Mouse (Mus musculus) megakaryocyte, embryonic 14.5 days (primary cell): Measurements from ENCODE around the gene Dhodh. TPM values are rescaled to one million over a fixed set of nuclear protein-coding genes. Genes with fewer than 3 reads are reported as not detected.

Source experiments
- H3K27me3 ChIP-seq: replicated peaks from 2 replicates; pipeline ENCODE3; 2012; ENCODE audit warnings: inconsistent platforms
- H3K36me3 ChIP-seq: replicated peaks from 2 replicates; pipeline ENCODE3; 2012; ENCODE audit warnings: low read length, inconsistent platforms, mixed read lengths
- H3K4me1 ChIP-seq: 2 replicates; pipeline ENCODE4 v1.6.1; 2012; ENCODE audit warnings: inconsistent platforms
- H3K4me3 ChIP-seq: replicated peaks from 2 replicates; pipeline ENCODE3; 2012; ENCODE audit warnings: moderate library complexity, mild to moderate bottlenecking, inconsistent platforms
- H3K9me3 ChIP-seq: 2 replicates; pipeline ENCODE4 v1.6.1; 2012; ENCODE audit warnings: inconsistent platforms
- FLI1 ChIP-seq: IDR thresholded peaks from 2 replicates; pipeline ENCODE4 v1.6.1; 2012; ENCODE audit warnings: low read length, inconsistent platforms, mixed read lengths
- GATA1 ChIP-seq: IDR thresholded peaks from 3 replicates; pipeline ENCODE4 v1.6.1; 2012; ENCODE audit warnings: mixed read lengths, low read length, inconsistent platforms, borderline replicate concordance
- polyA plus RNA-seq: library from polyadenylated mRNA; stranded (reverse); fragments of >175 nt; gene quantifications from 2 replicates; pipeline ENCODE4 v1.2.3, GENCODE M21; 2012; ENCODE audit warnings: low replicate concordance; ENCODE audit not compliant: insufficient read depth

Dhodh gene
- polyA plus RNA-seq, 1 experiment, result 45.7 TPM

GRCm38 (mm10) chr8:109615569-109615968, 7.1 kb upstream of the Dhodh start:
- H3K9me3 ChIP-seq, result peaks cover 32% of the 10 kb centered on the region
- H3K4me3 ChIP-seq, result no peak overlapping the region
- H3K36me3 ChIP-seq, result peaks cover 47% of the 10 kb centered on the region

GRCm38 (mm10) chr8:109614243-109615210, 6.1 kb upstream of the Dhodh start, which contains the start of gene Pkd1l3:
Gene Pkd1l3 (plus strand): TSS chr8:109614517.
- H3K9me3 ChIP-seq, result peaks cover 22% of the 10 kb centered on the region
- H3K4me3 ChIP-seq, result peak within 1 kb of the TSS; percentile 89
- peaks cover 37% of the 10 kb centered on the region for H3K36me3 ChIP-seq
- TF ChIP-seq FLI1, result no peak
- TF ChIP-seq GATA1, result peak; percentile 37; the same call in 1 of the 3 replicates
- H3K27me3 ChIP-seq, result no peaks in the 10 kb centered on the region
- H3K4me1 ChIP-seq, result peaks cover 65% of the 10 kb centered on the region

More at GRCm38 (mm10) chr8:109615569-109615968, 7.1 kb upstream of the Dhodh start:
- Histone ChIP-seq H3K4me1 (peaks cover 55% of the 10 kb centered on the region), H3K27me3 (no peaks in the 10 kb centered on the region)
- TF ChIP-seq GATA1 (no peak), FLI1 (no peak)

GRCm38 (mm10) chr8:109609153-109609502, 655 bp upstream of the Dhodh start:
- Histone ChIP-seq H3K4me3 (peak overlapping the region; percentile 97), H3K9me3 (no peaks in the 10 kb centered on the region), H3K27me3 (no peaks in the 10 kb centered on the region), H3K4me1 (peaks cover 71% of the 10 kb centered on the region), H3K36me3 (peaks cover 24% of the 10 kb centered on the region)
- TF ChIP-seq FLI1 (no peak), GATA1 (no peak)

DNA sequence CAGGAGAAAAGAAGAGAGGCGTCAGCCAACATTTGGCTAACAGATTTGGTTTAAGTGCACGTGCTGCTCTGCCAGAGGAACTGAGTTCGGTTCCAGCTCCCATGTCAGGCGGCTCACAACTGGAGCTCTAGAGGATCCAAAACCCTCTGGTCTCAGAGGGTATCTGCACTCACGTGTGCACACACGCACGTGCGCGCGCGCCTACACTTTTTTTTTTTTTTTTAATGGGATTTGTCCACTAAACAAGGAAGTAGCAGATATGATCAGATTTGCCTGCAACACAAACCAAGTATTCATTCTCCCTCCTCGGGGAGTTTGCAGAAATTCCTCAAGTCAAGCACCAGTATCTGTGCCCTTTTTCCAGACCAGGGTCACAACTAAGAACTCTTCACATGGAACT, 823 bp downstream of the Dhodh start:
- H3K27me3 ChIP-seq, result no peaks in the 10 kb centered on the region
- no peak for TF ChIP-seq FLI1
- no peak for TF ChIP-seq GATA1
- peaks cover 39% of the 10 kb centered on the region for H3K36me3 ChIP-seq
- H3K4me1 ChIP-seq, result peaks cover 56% of the 10 kb centered on the region
- H3K4me3 ChIP-seq, result peak overlapping the region; percentile 97
- H3K9me3 ChIP-seq, result no peaks in the 10 kb centered on the region

GRCm38 (mm10) chr8:109606725-109607124, 1.7 kb downstream of the Dhodh start:
- H3K36me3 ChIP-seq, result peaks cover 48% of the 10 kb centered on the region
- H3K4me1 ChIP-seq, result peaks cover 51% of the 10 kb centered on the region
- H3K4me3 ChIP-seq, result peak overlapping the region; percentile 1
- TF ChIP-seq FLI1 (no peak), GATA1 (no peak)
- no peaks in the 10 kb centered on the region for H3K27me3 ChIP-seq
- H3K9me3 ChIP-seq, result no peaks in the 10 kb centered on the region

- Histone ChIP-seq H3K27me3 (no peaks in the 10 kb centered on the region), H3K36me3 (peaks cover 87% of the 10 kb centered on the region), H3K9me3 (no peaks in the 10 kb centered on the region), H3K4me1 (peaks cover 8% of the 10 kb centered on the region; the same call in 1 of the 2 replicates), H3K4me3 (no peak overlapping the region)
- TF ChIP-seq FLI1 (no peak), GATA1 (no peak)
Observed at GRCm38 (mm10) chr8:109595854-109596253, 12.6 kb downstream of the Dhodh start.

DNA sequence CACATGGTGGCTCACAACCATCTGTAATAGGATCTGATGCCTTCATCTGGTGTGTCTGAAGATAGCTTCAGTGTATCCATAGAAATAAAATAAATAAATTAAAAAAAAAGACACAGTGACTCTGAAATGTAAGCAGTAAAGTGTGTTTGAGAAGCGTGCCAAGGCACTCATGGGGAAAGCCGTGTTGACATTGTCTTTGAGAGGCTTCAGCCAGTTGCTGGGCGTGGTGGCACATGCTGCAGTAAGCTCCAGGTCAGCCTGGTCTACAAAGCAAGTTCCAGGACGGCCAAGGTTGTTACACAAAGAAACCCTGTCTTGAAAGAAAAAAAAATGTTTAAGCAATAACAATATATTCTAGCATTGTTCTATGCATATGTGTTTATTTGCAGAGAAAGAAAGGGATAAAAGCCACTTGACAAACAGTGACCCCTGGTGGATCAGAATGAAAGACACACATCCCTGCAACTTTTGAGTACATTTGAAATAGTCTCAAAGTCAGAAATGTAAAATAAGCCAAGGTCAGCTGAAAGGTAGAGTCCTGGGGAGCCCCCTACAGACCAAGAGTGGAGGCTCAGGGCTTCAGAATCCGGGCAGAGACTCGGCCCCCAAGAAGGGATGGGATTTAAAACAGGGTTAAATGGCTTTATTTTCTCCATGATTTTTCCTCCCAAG, 15.2 kb downstream of the Dhodh start:
- peaks cover 62% of the 10 kb centered on the region for H3K36me3 ChIP-seq
- peaks cover 3% of the 10 kb centered on the region for H3K27me3 ChIP-seq
- no peak for TF ChIP-seq FLI1
- TF ChIP-seq GATA1, result no peak

GRCm38 (mm10) chr8:109592164-109592563, 16.3 kb downstream of the Dhodh start:
- Histone ChIP-seq H3K27me3 (peaks cover 9% of the 10 kb centered on the region), H3K36me3 (peaks cover 59% of the 10 kb centered on the region), H3K4me3 (no peak overlapping the region), H3K4me1 (peaks cover 8% of the 10 kb centered on the region; the same call in 1 of the 2 replicates), H3K9me3 (no peaks in the 10 kb centered on the region)
- TF ChIP-seq FLI1 (no peak), GATA1 (no peak)

More for the DNA sequence above, 15.2 kb downstream of the Dhodh start:
- H3K9me3 ChIP-seq, result no peaks in the 10 kb centered on the region
- H3K4me1 ChIP-seq, result peaks cover 8% of the 10 kb centered on the region; the same call in 1 of the 2 replicates
- H3K4me3 ChIP-seq, result no peak overlapping the region

- Histone ChIP-seq H3K27me3 (peaks cover 13% of the 10 kb centered on the region), H3K4me3 (no peak overlapping the region), H3K4me1 (peaks cover 7% of the 10 kb centered on the region; the same call in 1 of the 2 replicates), H3K9me3 (no peaks in the 10 kb centered on the region), H3K36me3 (peaks cover 51% of the 10 kb centered on the region)
- TF ChIP-seq FLI1 (no peak), GATA1 (no peak)
Observed at GRCm38 (mm10) chr8:109591367-109591766, 17.1 kb downstream of the Dhodh start.

DNA sequence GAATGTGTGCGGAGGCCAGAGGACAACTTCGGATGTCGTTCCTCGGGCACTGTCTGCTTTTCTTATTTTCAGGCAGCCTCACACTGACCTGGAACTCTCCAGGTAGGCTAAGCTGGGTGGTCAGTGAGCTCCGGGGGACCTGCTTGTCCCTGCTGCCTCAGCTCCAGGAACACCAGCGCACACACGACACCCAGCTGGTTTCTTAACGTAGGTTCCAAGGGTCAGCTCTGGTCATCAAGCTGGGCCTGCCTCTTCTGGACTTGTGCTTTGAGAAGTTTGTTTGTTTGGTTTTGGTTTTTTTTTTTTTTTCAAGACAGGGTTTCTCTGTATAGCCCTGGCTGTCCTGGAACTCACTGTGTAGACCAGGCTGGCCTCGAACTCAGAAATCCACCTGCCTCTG, 17.6 kb downstream of the Dhodh start:
- no peak for TF ChIP-seq GATA1
- TF ChIP-seq FLI1, result no peak
- peaks cover 47% of the 10 kb centered on the region for H3K36me3 ChIP-seq
- peaks cover 6% of the 10 kb centered on the region for H3K4me1 ChIP-seq
- H3K4me3 ChIP-seq, result no peak overlapping the region
- H3K9me3 ChIP-seq, result no peaks in the 10 kb centered on the region
- H3K27me3 ChIP-seq, result peaks cover 13% of the 10 kb centered on the region
